Mouse (Mus musculus) bone marrow, adult 2 months (tissue): Measurements from ENCODE around the gene Slamf7. TPM values are rescaled to one million over a fixed set of nuclear protein-coding genes. Genes with fewer than 3 reads are reported as not detected.
A peak's percentile ranks its signal among the peaks of the same experiment; 100 is the strongest.

Experiments used
- H3K27ac ChIP-seq: fragments of 200-500 bp; 2 replicates; pipeline ENCODE4 v1.5.1; 2012; ENCODE audit warnings: low read depth, mild to moderate bottlenecking, control low read depth, inconsistent platforms, low read length; ENCODE audit not compliant: control insufficient read depth, poor library complexity, insufficient read depth
- H3K4me1 ChIP-seq: fragments of 200-500 bp; 2 replicates; pipeline ENCODE4 v1.6.1; 2011; ENCODE audit warnings: low read length; ENCODE audit not compliant: control insufficient read depth, insufficient read depth
- H3K4me3 ChIP-seq: fragments of 200-500 bp; replicated peaks from 2 replicates; pipeline ENCODE3; 2011; ENCODE audit warnings: mild to moderate bottlenecking, low read depth, low read length, control low read depth; ENCODE audit not compliant: control insufficient read depth
- CTCF ChIP-seq: fragments of 200-500 bp; IDR thresholded peaks from 2 replicates; pipeline ENCODE4 v1.5.1; 2011; ENCODE audit warnings: low read length, control low read depth; ENCODE audit not compliant: control insufficient read depth, insufficient read depth
- POLR2A ChIP-seq: fragments of 200-500 bp; IDR thresholded peaks from 2 replicates; pipeline ENCODE4 v1.6.1; 2011; ENCODE audit warnings: low read depth, mild to moderate bottlenecking, control low read depth, low read length, borderline replicate concordance; ENCODE audit not compliant: control insufficient read depth
- WGBS: fragments of 180-500 bp; shearing (Covaris S2); methylation state at CpG from one replicate; pipeline ENCODE4 v1.1.7; 2018; 5-methylcytosine and 5-hydroxymethylcytosine counted together
- polyA plus RNA-seq: library from polyadenylated mRNA; stranded (reverse); fragments of >200 nt; gene quantifications from 2 replicates; pipeline ENCODE4 v1.2.4, GENCODE M21; 2011; ENCODE audit warnings: low replicate concordance; ENCODE audit not compliant: missing spikeins, insufficient read depth, insufficient read length

Gene Slamf7
- polyA plus RNA-seq, 1 experiment: 4.7 TPM

- no peak for TF ChIP-seq POLR2A
- TF ChIP-seq CTCF: no peak
- no peak overlapping the region for H3K4me3 ChIP-seq
- 74% methylated on average over 7 of the region's 7 CpGs for WGBS
- no peaks in the 10 kb centered on the region; the same call in 1 of the 2 replicates for H3K4me1 ChIP-seq
- H3K27ac ChIP-seq: no peak overlapping the region
Observed at GRCm38 (mm10) chr1:171630041-171630440, 22.8 kb downstream of the Slamf7 start.

GRCm38 (mm10) chr1:171629168-171629567 is 23.7 kb downstream of the Slamf7 start:
- Histone ChIP-seq H3K4me1 (no peaks in the 10 kb centered on the region; the same call in 1 of the 2 replicates), H3K4me3 (no peak overlapping the region), H3K27ac (no peak overlapping the region)
- WGBS: 31% methylated on average over 6 of the region's 6 CpGs
- no peak for TF ChIP-seq POLR2A
- TF ChIP-seq CTCF: no peak

GRCm38 (mm10) chr1:171627801-171628200 is 25.0 kb downstream of the Slamf7 start:
- TF ChIP-seq CTCF: no peak
- no peak for TF ChIP-seq POLR2A
- H3K27ac ChIP-seq: no peak overlapping the region

GRCm38 (mm10) chr1:171620091-171620490 is 32.7 kb downstream of the Slamf7 start:
- TF ChIP-seq POLR2A (no peak), CTCF (no peak)
- Histone ChIP-seq H3K4me1 (peaks cover 5% of the 10 kb centered on the region), H3K27ac (0 out of 2 replicates have a peak overlapping the region, but pooled peaks have one; percentile 58), H3K4me3 (no peak overlapping the region)
- WGBS: 68% methylated on average over 6 of the region's 6 CpGs

More at GRCm38 (mm10) chr1:171627801-171628200, 25.0 kb downstream of the Slamf7 start:
- H3K4me1 ChIP-seq: no peaks in the 10 kb centered on the region; the same call in 1 of the 2 replicates
- WGBS: 14% methylated on average over 3 of the region's 3 CpGs
- H3K4me3 ChIP-seq: no peak overlapping the region

GRCm38 (mm10) chr1:171619645-171620044 is 33.2 kb downstream of the Slamf7 start:
- 4% methylated on average over 3 of the region's 3 CpGs for whole genome bisulfite sequencing
- Histone ChIP-seq H3K27ac (no peak overlapping the region; the same call in 1 of the 2 replicates), H3K4me3 (no peak overlapping the region), H3K4me1 (peaks cover 5% of the 10 kb centered on the region)
- TF ChIP-seq CTCF (no peak), POLR2A (no peak)

GRCm38 (mm10) chr1:171619001-171619400 is 33.8 kb downstream of the Slamf7 start:
- peak overlapping the region; percentile 64 for H3K27ac ChIP-seq
- 7% methylated on average over 8 of the region's 8 CpGs for WGBS
- peak overlapping the region; percentile 11 for H3K4me3 ChIP-seq
- TF ChIP-seq POLR2A: no peak
- no peak for TF ChIP-seq CTCF
- peaks cover 5% of the 10 kb centered on the region for H3K4me1 ChIP-seq

GRCm38 (mm10) chr1:171616881-171617515 is 35.8 kb downstream of the Slamf7 start:
- TF ChIP-seq POLR2A (no peak), CTCF (no peak)
- H3K4me3 ChIP-seq: no peak overlapping the region
- WGBS: 45% methylated on average over 11 of the region's 11 CpGs
- peak overlapping the region; percentile 46 for H3K27ac ChIP-seq
- H3K4me1 ChIP-seq: peaks cover 5% of the 10 kb centered on the region

GRCm38 (mm10) chr1:171613962-171614361 is 38.9 kb downstream of the Slamf7 start:
- Histone ChIP-seq H3K4me1 (peaks cover 3% of the 10 kb centered on the region), H3K27ac (no peak overlapping the region), H3K4me3 (no peak overlapping the region)
- 9% methylated on average over 2 of the region's 2 CpGs for WGBS
- TF ChIP-seq POLR2A (no peak), CTCF (no peak)

GRCm38 (mm10) chr1:171610781-171611180 is 42.1 kb downstream of the Slamf7 start:
- no peak overlapping the region for H3K27ac ChIP-seq
- TF ChIP-seq CTCF: no peak
- no peak for TF ChIP-seq POLR2A
- H3K4me3 ChIP-seq: no peak overlapping the region
- 48% methylated on average over 1 of the region's 1 CpGs for WGBS
- peaks cover 2% of the 10 kb centered on the region; the same call in 1 of the 2 replicates for H3K4me1 ChIP-seq
